Mouse (Mus musculus): ENCODE measurements around the gene Smyd2.

The Smyd2 gene

GRCm38 (mm10) chr1:189830797-189831232, 91.3 kb downstream of the Smyd2 start:
- in situ Hi-C loops (cut with MboI), result no loop called here

Measured in mature B cell (primary cell).